ENCODE assay signal across 11 mouse cellular contexts in the genomic region with DNA sequence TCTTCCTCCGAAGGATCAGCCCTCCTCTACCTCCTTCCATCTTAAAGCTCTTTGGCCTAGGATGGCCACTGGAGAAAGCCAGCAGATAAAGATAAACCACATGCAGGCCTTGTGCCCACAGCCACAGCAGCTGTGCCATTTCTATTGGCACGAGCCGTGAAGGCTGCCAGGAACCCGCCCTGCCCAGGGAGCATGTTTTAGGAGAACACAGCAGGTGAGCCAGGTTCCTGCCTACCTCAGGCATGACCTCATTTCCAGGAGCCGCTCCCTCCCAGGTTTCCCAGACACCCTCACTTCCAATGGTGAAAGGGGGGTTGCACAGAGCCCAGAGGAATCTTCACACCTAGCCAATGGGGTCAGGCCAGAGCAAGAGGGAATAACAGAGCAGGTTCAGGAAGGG. TPM values are rescaled to one million over a fixed set of nuclear protein-coding genes. Genes with fewer than 3 reads are reported as not detected.
A peak's percentile ranks its signal among the peaks of the same experiment; 100 is the strongest.
DNase-seq lines count a peak whose midpoint lies in the region; ATAC-seq lines count a peak whose summit lies in the region.
"Had no signal": no experiment of that assay in that cellular context is flagged by ENCODE, and none has a peak within 500 bp of the region (broad histone marks: within the 10 kb centered on the region; RNA-seq: fewer than 3 reads in every experiment).

No protein-coding gene starts in this region.

- 56% methylated on average over 5 of the region's 5 CpGs for WGBS in lung, embryonic 15.5 days

- H3K9ac ChIP-seq in lung, embryonic 15.5 days, result no peak overlapping the region
- H3K9ac ChIP-seq: embryonic facial prominence, embryonic 15.5 days; neural tube, embryonic 13.5 days had no signal

- peak; percentile 93 for DNase-seq in heart, adult 11 months
- DNase-seq in heart, adult 9 months (ENCODE audit: low spot score in 2 of 2), result no peak
- peak; percentile 57 for DNase-seq in 3134 (ENCODE audit: extremely low read depth, insufficient read length, low spot score)
- peak; percentile 91 for DNase-seq in cerebellum, adult 9-10 months
- no peak for DNase-seq in spleen, postnatal 36 days (ENCODE audit: low spot score in 2 of 2)
- no peak for DNase-seq in spleen, postnatal 14 days (ENCODE audit: low spot score in 2 of 2)
- DNase-seq in embryo, embryonic 9.5 days (ENCODE audit: extremely low spot score), result no peak

- H3K27me3 ChIP-seq in lung, embryonic 15.5 days, result peaks cover 27% of the 10 kb centered on the region

- no peaks in the 10 kb centered on the region for H3K9me3 ChIP-seq in lung, embryonic 15.5 days
- H3K9me3 ChIP-seq: embryonic facial prominence, embryonic 15.5 days; neural tube, embryonic 13.5 days had no signal

- no peak for ATAC-seq in lung, embryonic 15.5 days (ENCODE audit: borderline replicate concordance, extremely low read depth, low FRiP score, low TSS enrichment)

- no peaks in the 10 kb centered on the region for H3K36me3 ChIP-seq in lung, embryonic 15.5 days
- H3K36me3 ChIP-seq: embryonic facial prominence, embryonic 15.5 days had no signal

- H3K27ac ChIP-seq in lung, embryonic 15.5 days, result peak overlapping the region; percentile 86
- H3K27ac ChIP-seq: neural tube, embryonic 13.5 days had no signal

- no peak overlapping the region for H3K4me2 ChIP-seq in lung, embryonic 15.5 days
- H3K4me2 ChIP-seq: embryonic facial prominence, embryonic 15.5 days; neural tube, embryonic 13.5 days had no signal

- no peak overlapping the region for H3K4me3 ChIP-seq in lung, embryonic 15.5 days
- H3K4me3 ChIP-seq: embryonic facial prominence, embryonic 15.5 days; neural tube, embryonic 13.5 days had no signal

- peaks cover 88% of the 10 kb centered on the region for H3K4me1 ChIP-seq in lung, embryonic 15.5 days

RNA-seq across cellular contexts. Expression of a gene that starts 3.8 kb away (rescaled TPM):
- 27.0 and 27.3 TPM in 2 replicates for polyA plus RNA-seq in lung, embryonic 15.5 days (2015; fragmentation: Nextera tagmentation; extraction: Ambion mirVana)

RNA-seq across cellular contexts. Expression of a gene that starts 31.6 kb away (rescaled TPM):
- 27.8 and 30.9 TPM in 2 replicates for polyA plus RNA-seq in lung, embryonic 15.5 days (2015; fragmentation: Nextera tagmentation; extraction: Ambion mirVana)

RNA-seq across cellular contexts. Expression of a gene that starts 47.1 kb away (rescaled TPM):
- 0.23 and 0.50 TPM in 2 replicates for polyA plus RNA-seq in lung, embryonic 15.5 days (2015; fragmentation: Nextera tagmentation; extraction: Ambion mirVana)
- polyA plus RNA-seq: frontal cortex, adult 2 months had no signal

Comparison
In these comparisons a context has a peak if more than half of its experiments do, and no peak if none do; other contexts are left out.
1. DNase-seq: peak in heart, adult 11 months (single experiment), 3134 (single experiment) and cerebellum, adult 9-10 months (single experiment); none in heart, adult 9 months (0 of 2), spleen, postnatal 36 days (0 of 2), spleen, postnatal 14 days (0 of 2) and embryo, embryonic 9.5 days (single experiment).